Mouse (Mus musculus) G1E (cell line): ENCODE results near the gene Cdkn2a. TPM values are rescaled to one million over a fixed set of nuclear protein-coding genes. Genes with fewer than 3 reads are reported as not detected.

Experiments
- ATAC-seq: 2 replicates; pipeline ENCODE4 v1.8.0; 2016; ENCODE audit warnings: mild to moderate bottlenecking; ENCODE audit not compliant: insufficient number of reproducible peaks, poor library complexity, low FRiP score, severe bottlenecking; ENCODE audit errors: extremely low read depth
- DNase-seq: peaks from one replicate; pipeline ENCODE4 v3.0.0; 2012; ENCODE audit warnings: low spot score
- H3K27me3 ChIP-seq: 2 replicates; pipeline ENCODE4 v1.6.1; 2012; ENCODE audit warnings: mild to moderate bottlenecking, low read length, inconsistent platforms; ENCODE audit not compliant: insufficient read depth
- H3K36me3 ChIP-seq: replicated peaks from 2 replicates; pipeline ENCODE3; 2012; ENCODE audit warnings: mild to moderate bottlenecking, inconsistent platforms
- H3K4me1 ChIP-seq: 2 replicates; pipeline ENCODE4 v1.6.1; 2012; ENCODE audit warnings: low read depth, low read length, inconsistent platforms, mixed read lengths; ENCODE audit not compliant: insufficient read depth
- H3K4me3 ChIP-seq: 2 replicates; pipeline ENCODE4 v1.5.1; 2012; ENCODE audit warnings: low read depth, mild to moderate bottlenecking, inconsistent platforms, low read length, moderate library complexity, mixed read lengths
- H3K9me3 ChIP-seq: replicated peaks from 2 replicates; pipeline ENCODE4 v1.6.1; 2012; ENCODE audit warnings: inconsistent platforms
- CTCF ChIP-seq: IDR thresholded peaks from 2 replicates; pipeline ENCODE4 v1.5.1; 2012; ENCODE audit warnings: low read depth, low read length, inconsistent platforms, mixed read lengths
- GATA1 ChIP-seq: IDR thresholded peaks from 2 replicates; pipeline ENCODE4 v1.6.1; 2012; ENCODE audit warnings: borderline replicate concordance, low read length, inconsistent platforms, mixed read lengths
- GATA2 ChIP-seq: IDR thresholded peaks from 2 replicates; pipeline ENCODE4 v1.6.1; 2012; ENCODE audit warnings: low read depth, low read length, inconsistent platforms, borderline replicate concordance
- POLR2AphosphoS5 ChIP-seq: IDR thresholded peaks from 2 replicates; pipeline ENCODE4 v1.6.1; 2012; ENCODE audit warnings: low read depth, low read length, inconsistent platforms; ENCODE audit not compliant: insufficient replicate concordance
- TAL1 ChIP-seq: conservative IDR thresholded peaks from 2 replicates; pipeline ENCODE4 v1.6.1; 2012; ENCODE audit warnings: low read depth, low read length, inconsistent platforms, mixed read lengths
- polyA plus RNA-seq: library from polyadenylated mRNA; stranded (reverse); fragments of >175 nt; gene quantifications from 2 replicates; pipeline ENCODE4 v1.2.3, GENCODE M21; 2012
- total RNA-seq, 2 experiments: library from RNA; stranded (forward) in 1 of 2; stranded (reverse) in 1 of 2; fragments of 200-1000 nt in 1 of 2; fragments of >200 nt in 1 of 2; fragmentation: Nextera tagmentation in 1 of 2; gene quantifications; 2 replicates each; pipeline ENCODE4 v1.2.3; 2014 to 2017

Cdkn2a gene
- total RNA-seq (2014; fragmentation: Nextera tagmentation), result not detected in 2 replicates
- total RNA-seq (2017), result not detected in 2 replicates
- not detected in 2 replicates for polyA plus RNA-seq

GRCm38 (mm10) chr4:89294486-89295440 is at the start of gene Cdkn2a:
Cdkn2a (minus strand) TSS chr4:89294653.
- no peaks in the 10 kb centered on the region for H3K27me3 ChIP-seq

DNA sequence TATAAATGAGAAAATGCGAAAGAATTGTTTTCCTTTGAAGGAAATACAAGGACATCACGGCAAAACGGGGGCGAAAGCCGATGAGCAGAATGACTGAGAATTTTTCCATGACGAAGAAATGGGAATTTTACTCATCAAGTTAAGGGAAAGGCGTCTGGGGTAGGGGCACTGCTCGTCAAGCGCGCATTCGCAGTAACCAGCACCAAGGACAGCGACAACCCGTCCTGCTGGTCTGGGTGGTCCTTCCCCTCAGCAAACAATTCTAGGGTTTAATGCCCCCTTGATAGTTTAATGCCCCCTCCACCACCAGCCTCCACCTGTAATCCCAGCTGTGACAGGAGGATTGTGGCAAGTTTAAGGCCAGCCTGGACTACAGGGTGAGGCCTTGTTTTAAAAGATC is 19.0 kb upstream of the Cdkn2a start:
- DNase-seq (no peak), ATAC-seq (no peak)
- TF ChIP-seq TAL1, result no peak
- no peak for TF ChIP-seq POLR2AphosphoS5
- TF ChIP-seq GATA2, result no peak
- no peak for TF ChIP-seq GATA1
- no peak for TF ChIP-seq CTCF
- H3K4me1 ChIP-seq, result no peaks in the 10 kb centered on the region
- H3K36me3 ChIP-seq, result no peaks in the 10 kb centered on the region
- no peaks in the 10 kb centered on the region for H3K27me3 ChIP-seq
- peaks cover 30% of the 10 kb centered on the region for H3K9me3 ChIP-seq
- no peak overlapping the region for H3K4me3 ChIP-seq

More at GRCm38 (mm10) chr4:89294486-89295440, at the start of gene Cdkn2a:
- no peaks in the 10 kb centered on the region for H3K4me1 ChIP-seq
- no peaks in the 10 kb centered on the region for H3K36me3 ChIP-seq
- no peak for TF ChIP-seq CTCF
- TF ChIP-seq GATA2, result no peak
- TF ChIP-seq TAL1, result no peak
- TF ChIP-seq POLR2AphosphoS5, result no peak
- TF ChIP-seq GATA1, result no peak
- no peak for ATAC-seq
- H3K9me3 ChIP-seq, result peaks cover 28% of the 10 kb centered on the region
- DNase-seq, result no peak
- H3K4me3 ChIP-seq, result peak within 1 kb of the TSS; percentile 7; the same call in 1 of the 2 replicates

- ATAC-seq (no peak), DNase-seq (no peak)
- H3K36me3 ChIP-seq, result no peaks in the 10 kb centered on the region
- peaks cover 42% of the 10 kb centered on the region for H3K9me3 ChIP-seq
- H3K4me1 ChIP-seq, result no peaks in the 10 kb centered on the region
- H3K27me3 ChIP-seq, result no peaks in the 10 kb centered on the region
- H3K4me3 ChIP-seq, result no peak within 1 kb of the TSS
- TF ChIP-seq CTCF (no peak), POLR2AphosphoS5 (no peak), GATA2 (no peak), TAL1 (no peak), GATA1 (no peak)
Observed at GRCm38 (mm10) chr4:89310491-89311254, 16.2 kb upstream of the Cdkn2a start, which contains the start of gene Cdkn2b. Cdkn2b (minus strand) TSS chr4:89311039.

DNA sequence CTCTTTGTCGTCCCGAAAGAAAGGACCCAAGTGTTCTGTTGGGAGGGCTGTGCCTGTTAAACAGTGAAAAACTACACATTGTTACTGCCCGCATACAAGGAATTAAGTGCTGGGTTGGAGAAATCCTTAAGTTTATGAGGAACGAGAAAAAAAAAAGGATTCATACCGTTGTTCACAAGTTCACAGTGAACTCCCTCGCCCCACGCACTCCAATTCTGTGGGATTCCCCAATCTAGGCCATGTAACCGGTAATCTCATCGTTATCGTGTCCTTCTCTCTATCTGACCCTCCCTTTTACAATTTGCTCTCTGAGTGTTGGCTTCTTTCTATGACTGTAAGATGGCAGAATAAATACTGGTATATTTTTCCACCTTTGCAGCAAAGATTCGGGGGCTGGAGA is 15.5 kb upstream of the Cdkn2a start:
- Histone ChIP-seq H3K27me3 (no peaks in the 10 kb centered on the region), H3K4me3 (no peak overlapping the region), H3K9me3 (peaks cover 42% of the 10 kb centered on the region), H3K36me3 (no peaks in the 10 kb centered on the region), H3K4me1 (no peaks in the 10 kb centered on the region)
- no peak for TF ChIP-seq GATA1
- ATAC-seq (no peak), DNase-seq (no peak)

DNA sequence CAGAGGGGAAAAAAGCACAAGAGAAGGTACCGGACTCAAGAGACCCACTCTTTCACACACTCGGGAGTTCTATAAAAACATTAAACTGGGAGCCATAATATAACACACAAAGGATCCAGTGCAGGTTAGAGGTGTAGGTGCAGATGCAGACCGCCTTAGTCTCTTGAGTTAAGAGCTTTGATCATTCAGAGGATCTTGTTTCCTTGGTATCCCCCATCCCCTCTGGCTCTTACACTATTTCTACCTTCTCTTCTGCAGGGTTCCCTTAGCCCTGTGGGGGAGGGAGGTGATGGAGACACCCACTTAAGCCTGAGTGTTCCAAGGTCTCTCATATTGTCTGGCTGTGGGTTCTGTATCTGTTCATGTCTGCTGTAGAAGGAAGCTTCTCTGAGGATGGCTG is 13.5 kb upstream of the Cdkn2a start:
- DNase-seq (no peak), ATAC-seq (no peak)
- Histone ChIP-seq H3K36me3 (no peaks in the 10 kb centered on the region), H3K27me3 (no peaks in the 10 kb centered on the region), H3K4me3 (no peak overlapping the region), H3K4me1 (no peaks in the 10 kb centered on the region), H3K9me3 (peaks cover 40% of the 10 kb centered on the region)
- no peak for TF ChIP-seq TAL1
- TF ChIP-seq GATA1, result no peak
- no peak for TF ChIP-seq CTCF
- TF ChIP-seq POLR2AphosphoS5, result no peak
- no peak for TF ChIP-seq GATA2

DNA sequence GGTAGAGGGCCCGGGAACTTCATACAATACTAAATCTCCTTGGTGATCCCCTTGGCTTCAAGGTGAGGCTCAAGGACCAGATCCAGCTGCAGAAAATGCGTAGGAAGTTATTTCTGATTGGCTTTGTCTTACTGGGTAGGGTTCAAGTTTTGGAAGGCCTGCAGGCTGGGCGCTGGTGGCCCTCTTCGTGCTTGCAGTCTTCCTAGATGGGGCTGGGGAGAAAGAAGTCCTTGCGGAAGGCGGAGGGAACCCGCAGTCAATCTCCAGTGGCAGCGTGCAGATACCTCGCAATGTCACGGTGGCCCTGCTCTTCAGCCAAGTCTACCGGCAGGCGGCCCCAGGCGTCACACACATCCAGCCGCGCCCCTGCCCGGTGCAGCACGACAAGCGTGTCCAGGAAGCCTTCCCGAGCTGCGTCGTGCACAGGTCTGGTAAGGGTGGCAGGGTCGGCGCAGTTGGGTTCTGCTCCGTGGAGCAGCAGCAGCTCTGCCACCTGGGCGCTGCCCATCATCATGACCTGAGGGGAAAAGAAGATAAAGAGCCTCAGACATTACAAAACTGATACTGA is 12.4 kb upstream of the Cdkn2a start:
- Histone ChIP-seq H3K9me3 (peaks cover 38% of the 10 kb centered on the region), H3K4me1 (no peaks in the 10 kb centered on the region), H3K4me3 (peak overlapping the region; percentile 20; the same call in 1 of the 2 replicates), H3K36me3 (no peaks in the 10 kb centered on the region), H3K27me3 (no peaks in the 10 kb centered on the region)
- ATAC-seq (no peak), DNase-seq (no peak)
- TF ChIP-seq TAL1, result no peak
- no peak for TF ChIP-seq POLR2AphosphoS5
- no peak for TF ChIP-seq GATA1
- no peak for TF ChIP-seq GATA2
- no peak for TF ChIP-seq CTCF
